Mouse (Mus musculus) common myeloid progenitor, adult 5-6 weeks (primary cell): ENCODE results near the gene Amdhd2. TPM values are rescaled to one million over a fixed set of nuclear protein-coding genes. Genes with fewer than 3 reads are reported as not detected.

Experiments
- ATAC-seq: replicated peaks from 2 replicates; pipeline ENCODE4 v1.8.0; 2016; ENCODE audit warnings: low read depth, mild to moderate bottlenecking, moderate TSS enrichment, inconsistent platforms; ENCODE audit not compliant: poor library complexity, severe bottlenecking
- total RNA-seq: library from RNA; stranded (forward); fragments of 200-1000, 187-1606 nt; gene quantifications from 2 replicates; pipeline ENCODE4 v1.2.3, GENCODE M21; 2017

Amdhd2 gene
- total RNA-seq, 1 experiment from 2014 or later: 23.0 TPM

DNA sequence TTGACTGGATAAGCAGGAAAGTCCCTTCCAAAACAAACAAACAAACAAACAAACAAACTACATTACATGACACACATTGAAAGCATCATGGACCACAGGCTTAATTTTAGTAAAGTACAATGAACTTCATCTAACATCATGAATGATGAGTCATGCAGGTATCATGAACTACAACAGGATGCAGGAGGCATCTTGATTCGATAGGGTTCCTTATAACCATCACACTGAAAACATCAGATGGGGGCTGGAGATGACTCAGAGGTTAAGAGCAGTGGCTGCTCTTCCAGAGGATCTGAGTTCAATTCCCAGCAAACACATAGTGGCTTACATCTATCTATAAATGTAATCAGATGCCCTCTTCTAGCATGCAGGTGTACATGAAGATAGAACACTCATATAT lies 36.0 kb downstream of the Amdhd2 start:
- ATAC-seq: no peak

DNA sequence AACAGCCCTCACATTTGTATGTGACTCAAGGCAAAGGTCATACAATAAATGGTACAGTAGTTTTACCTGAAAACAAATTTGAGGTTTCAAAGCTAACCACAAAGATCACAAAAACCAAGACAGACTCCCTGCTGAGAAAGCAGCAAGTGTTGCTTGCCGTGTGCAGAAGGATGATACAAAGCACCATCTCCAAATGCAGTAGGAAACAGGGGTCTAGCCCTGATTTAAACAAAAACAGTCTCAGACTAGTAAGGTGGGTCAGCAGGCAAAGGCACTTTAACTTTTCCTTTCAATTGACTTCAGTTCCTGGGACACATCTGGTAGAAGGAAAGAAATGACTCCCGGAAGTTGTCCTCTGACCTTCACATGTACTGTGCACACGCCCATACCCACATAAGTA lies 36.8 kb downstream of the Amdhd2 start:
- no peak for ATAC-seq

GRCm38 (mm10) chr17:24119446-24119845 lies 44.1 kb downstream of the Amdhd2 start:
- ATAC-seq: no peak

GRCm38 (mm10) chr17:24113031-24113430 lies 50.5 kb downstream of the Amdhd2 start:
- ATAC-seq: no peak

GRCm38 (mm10) chr17:24111256-24111655 lies 52.3 kb downstream of the Amdhd2 start:
- no peak for ATAC-seq

GRCm38 (mm10) chr17:24108896-24109295 lies 54.7 kb downstream of the Amdhd2 start:
- ATAC-seq: no peak

Other genes starting within 250 kb of the Amdhd2 start
- gene Dcpp3, start 246.3 kb downstream of the Amdhd2 start, total RNA-seq: not detected in 2 replicates
- gene Sbp, start 222.1 kb downstream of the Amdhd2 start, total RNA-seq: not detected in 2 replicates
- gene Sbpl, start 208.5 kb downstream of the Amdhd2 start, total RNA-seq: not detected in 2 replicates
- gene Prss30, start 183.2 kb downstream of the Amdhd2 start, total RNA-seq: not detected in 2 replicates
- not detected in 2 replicates for gene Prss22, start 165.7 kb downstream of the Amdhd2 start, total RNA-seq
- gene Prss27, start 125.6 kb downstream of the Amdhd2 start, total RNA-seq: not detected in 2 replicates
- 17.8 and 19.2 TPM in 2 replicates for gene Kctd5, start 90.3 kb downstream of the Amdhd2 start, total RNA-seq
- 33.8 and 40.7 TPM in 2 replicates for gene Pdpk1, start 12.8 kb downstream of the Amdhd2 start, total RNA-seq
- 81.5 and 89.8 TPM in 2 replicates for gene Atp6v0c, start 5.9 kb upstream of the Amdhd2 start, total RNA-seq
- gene Tbc1d24, start 41.8 kb upstream of the Amdhd2 start, total RNA-seq: 4.8 and 5.3 TPM in 2 replicates
- gene Ntn3, start 45.8 kb upstream of the Amdhd2 start, total RNA-seq: 0.10 and 0.50 TPM in 2 replicates
- gene Tedc2, start 57.1 kb upstream of the Amdhd2 start, total RNA-seq: 17.4 and 18.4 TPM in 2 replicates
- gene Ccnf, start 87.7 kb upstream of the Amdhd2 start, total RNA-seq: 29.1 and 30.8 TPM in 2 replicates
- gene Abca17, start 187.3 kb upstream of the Amdhd2 start, total RNA-seq: 0.14 TPM in 1 of 2 replicates, not detected in the other
- gene Abca3, start 188.2 kb upstream of the Amdhd2 start, total RNA-seq: 13.7 and 22.4 TPM in 2 replicates